Mouse (Mus musculus) olfactory bulb, adult 2 months (tissue): ENCODE data around the gene Adar.

Source experiments
- CTCF ChIP-seq: fragments of 200-500 bp; IDR thresholded peaks from 2 replicates; pipeline ENCODE4 v1.5.1; 2012; ENCODE audit warnings: low read depth, mild to moderate bottlenecking, low read length, moderate library complexity; ENCODE audit not compliant: insufficient read depth
- POLR2A ChIP-seq: fragments of 200-500 bp; IDR thresholded peaks from 2 replicates; pipeline ENCODE4 v1.6.1; 2012; ENCODE audit warnings: mild to moderate bottlenecking, low read depth, low read length, moderate library complexity; ENCODE audit not compliant: insufficient read depth

- TF ChIP-seq POLR2A (no peak), CTCF (no peak)
Measured at GRCm38 (mm10) chr3:89781640-89782039, 66.8 kb downstream of the Adar start.
